Mouse (Mus musculus) kidney, adult 8-10 months (tissue): ENCODE measurements at regions not wholly inside any gene's neighbourhood (a gene's known extent, or its start where the extent isn't known, plus 50 kb on each side); places are given as distances from the start of the nearest gene placed in this dataset.

Experiments used
- DNase-seq, 2 experiments: peaks; one replicate each; pipeline ENCODE4 v3.0.0; 2022

- no peak for DNase-seq
Observed at GRCm38 (mm10) chr15:36888351-36889069, 119.1 kb downstream of the Zfp706 start.

- no peak for DNase-seq
Observed at GRCm38 (mm10) chr15:36884671-36885365, 122.8 kb downstream of the Zfp706 start.

GRCm38 (mm10) chr15:36884074-36884473 is 123.5 kb downstream of the Zfp706 start:
- no peak for DNase-seq

- DNase-seq, result no peak
Observed at GRCm38 (mm10) chr15:36883156-36883555, 124.4 kb downstream of the Zfp706 start.

- DNase-seq, result peak; percentile 66 to 77
Observed at GRCm38 (mm10) chr15:36881576-36881975, 126.0 kb downstream of the Zfp706 start.

GRCm38 (mm10) chr15:36880602-36881001 is 127.0 kb downstream of the Zfp706 start:
- no peak for DNase-seq

GRCm38 (mm10) chr15:36879587-36879986 is 128.0 kb downstream of the Zfp706 start:
- DNase-seq, result no peak

GRCm38 (mm10) chr15:36878960-36879359 is 128.6 kb downstream of the Zfp706 start:
- no peak for DNase-seq

- no peak for DNase-seq
Observed at GRCm38 (mm10) chr15:36878276-36878675, 129.3 kb downstream of the Zfp706 start.

- no peak for DNase-seq
Observed at GRCm38 (mm10) chr15:36877501-36877900, 130.1 kb downstream of the Zfp706 start.

GRCm38 (mm10) chr15:36875980-36876778 is 131.4 kb downstream of the Zfp706 start:
- DNase-seq, result no peak

- no peak for DNase-seq
Observed at GRCm38 (mm10) chr15:36874555-36874954, 133.0 kb downstream of the Zfp706 start.

GRCm38 (mm10) chr15:36873884-36874243 is 133.7 kb downstream of the Zfp706 start:
- DNase-seq, result no peak

GRCm38 (mm10) chr15:36873058-36873883 is 134.3 kb downstream of the Zfp706 start:
- peak; percentile 82 to 93 for DNase-seq

- DNase-seq, result no peak
Observed at GRCm38 (mm10) chr15:36872566-36872965, 135.0 kb downstream of the Zfp706 start.

GRCm38 (mm10) chr15:36870717-36871116 is 136.9 kb downstream of the Zfp706 start:
- no peak for DNase-seq

GRCm38 (mm10) chr15:36870094-36870493 is 137.5 kb downstream of the Zfp706 start:
- DNase-seq, result no peak

- no peak for DNase-seq
Observed at GRCm38 (mm10) chr15:36866088-36866487, 141.5 kb downstream of the Zfp706 start.

- no peak for DNase-seq
Observed at GRCm38 (mm10) chr15:36865332-36865731, 142.2 kb downstream of the Zfp706 start.

- DNase-seq, result no peak
Observed at GRCm38 (mm10) chr15:36864046-36864445, 143.5 kb downstream of the Zfp706 start.

GRCm38 (mm10) chr15:36858711-36859110 is 148.9 kb downstream of the Zfp706 start:
- no peak for DNase-seq

GRCm38 (mm10) chr15:36857622-36858021 is 150.0 kb downstream of the Zfp706 start:
- no peak for DNase-seq
